Mouse (Mus musculus) frontal cortex, postnatal 36 days (tissue): Measurements from ENCODE around the gene Olfr739.

Source experiments
- DNase-seq, 2 experiments: peaks; one replicate each; pipeline ENCODE4 v3.0.0; 2022; ENCODE audit warnings: low spot score in 2 of 2

The Olfr739 gene

GRCm38 (mm10) chr14:50418326-50418725 is at the start of gene Olfr739:
Gene Olfr739 (plus strand): TSS chr14:50418626.
- no peak for DNase-seq

- DNase-seq = no peak
These were observed 37.6 kb upstream of the Olfr739 start, which contains the start of gene Olfr736 for GRCm38 (mm10) chr14:50380863-50381262. Gene Olfr736 (plus strand): TSS chr14:50381163.

GRCm38 (mm10) chr14:50407268-50407667 is 11.2 kb upstream of the Olfr739 start, which contains the start of gene Olfr738:
Gene Olfr738 (plus strand): TSS chr14:50407568.
- no peak for DNase-seq

- no peak for DNase-seq
These were observed 26.8 kb downstream of the Olfr739 start, which contains the start of gene Olfr740 for GRCm38 (mm10) chr14:50445245-50445644. Gene Olfr740 (plus strand): TSS chr14:50445545.

GRCm38 (mm10) chr14:50472438-50472837 is 54.0 kb downstream of the Olfr739 start, which contains the start of gene Olfr741:
Gene Olfr741 (plus strand): TSS chr14:50472738.
- no peak for DNase-seq
